Mouse (Mus musculus): ENCODE results near the gene Lamc1.

- TF ChIP-seq CTCF (IDR thresholded peaks at IDR 0.05; ENCODE audit: insufficient read depth, low read length) (no peak), POLR2A (IDR thresholded peaks at IDR 0.05; ENCODE audit: borderline replicate concordance, extremely low read depth, low read depth, low read length) (no peak)
Observed at GRCm38 (mm10) chr1:153192379-153192778, 140.2 kb downstream of the Lamc1 start.
